Mouse (Mus musculus) lung, embryonic 16.5 days (tissue): ENCODE measurements around the gene Coro7. TPM values are rescaled to one million over a fixed set of nuclear protein-coding genes. Genes with fewer than 3 reads are reported as not detected.
"Not testable (repeated sequence)": the region's sequence is repeated elsewhere in the genome, so short reads cannot be mapped to it uniquely, and the experiment has no call there.

ENCODE experiments used
- ATAC-seq: fragments of 200-750 bp; cut with Nextera tagmentation; 2 replicates; pipeline ENCODE4 v1.8.0; 2017; ENCODE audit warnings: low read depth, mild to moderate bottlenecking, moderate library complexity
- H3K27ac ChIP-seq: fragments of 300-500 bp; sonication (generic); 2 replicates; pipeline ENCODE4 v1.5.1; 2014; ENCODE audit warnings: mild to moderate bottlenecking, control low read depth, low read length
- H3K27me3 ChIP-seq: fragments of 300-500 bp; sonication (generic); 2 replicates; pipeline ENCODE4 v1.6.1; 2014; ENCODE audit warnings: low read depth, low read length, mixed read lengths; ENCODE audit not compliant: control insufficient read depth, insufficient read depth
- H3K36me3 ChIP-seq: fragments of 300-500 bp; sonication (generic); 2 replicates; pipeline ENCODE4 v1.6.1; 2014; ENCODE audit warnings: low read length; ENCODE audit not compliant: control insufficient read depth, insufficient read depth
- H3K4me1 ChIP-seq: fragments of 300-500 bp; sonication (generic); replicated peaks from 2 replicates; pipeline ENCODE4 v1.6.1; 2014; ENCODE audit warnings: low read length, mixed read lengths; ENCODE audit not compliant: control insufficient read depth, insufficient read depth
- H3K4me2 ChIP-seq: fragments of 300-500 bp; sonication (generic); 2 replicates; pipeline ENCODE4 v1.6.1; 2014; ENCODE audit warnings: low read depth, low read length, control low read depth
- H3K4me3 ChIP-seq: fragments of 300-500 bp; sonication (generic); 2 replicates; pipeline ENCODE4 v1.5.1; 2014; ENCODE audit warnings: mild to moderate bottlenecking, low read length, control low read depth
- H3K9ac ChIP-seq: fragments of 300-500 bp; sonication (generic); 2 replicates; pipeline ENCODE4 v1.6.1; 2014; ENCODE audit warnings: low read length, control low read depth
- H3K9me3 ChIP-seq: fragments of 300-500 bp; sonication (generic); 2 replicates; pipeline ENCODE4 v1.6.1; 2016; ENCODE audit warnings: low read length; ENCODE audit not compliant: control insufficient read depth
- WGBS: fragments of 180-500 bp; shearing (Covaris S2); extraction: QIAGEN DNeasy Blood & Tissue Kit; methylation state at CpG from one replicate; pipeline ENCODE4 v1.1.7; 2014; 5-methylcytosine and 5-hydroxymethylcytosine counted together
- polyA plus RNA-seq: library from polyadenylated mRNA; unstranded; fragments of >200 nt; fragmentation: Nextera tagmentation; extraction: Ambion mirVana; gene quantifications from 2 replicates; pipeline ENCODE4 v1.2.1, GENCODE M21; 2015

Coro7 gene
- polyA plus RNA-seq, 1 experiment from 2014 or later = 18.3 TPM

- Histone ChIP-seq H3K9ac (peak overlapping the region; percentile 97), H3K4me3 (peak overlapping the region; percentile 96), H3K36me3 (peaks cover 6% of the 10 kb centered on the region), H3K4me2 (peak overlapping the region; percentile 98), H3K9me3 (no peaks in the 10 kb centered on the region), H3K27ac (peak overlapping the region; percentile 86), H3K4me1 (peaks cover 17% of the 10 kb centered on the region), H3K27me3 (no peaks in the 10 kb centered on the region)
- ATAC-seq = peak; percentile 87
- under 1% methylated on average over 54 of the region's 54 CpGs for WGBS
Measured at GRCm38 (mm10) chr16:4683581-4684456, 4.2 kb upstream of the Coro7 start.

DNA sequence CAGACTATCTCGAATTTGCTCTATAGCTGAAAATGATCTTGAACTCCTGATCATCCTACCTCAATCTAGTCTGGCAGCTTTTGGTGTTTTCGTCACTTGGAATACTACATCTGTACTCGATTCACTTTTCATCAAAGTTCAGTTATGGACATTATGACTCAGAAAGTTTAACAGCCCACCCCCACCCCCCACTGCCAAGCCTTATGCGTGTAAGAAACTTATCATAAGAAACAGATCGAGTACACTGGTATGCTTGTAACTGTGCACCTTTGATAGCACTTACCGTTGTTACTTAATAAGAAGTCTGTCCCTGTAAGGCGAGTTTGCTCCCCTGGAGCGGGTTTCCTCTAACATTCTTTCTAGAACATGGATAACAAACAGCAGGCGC is 3.6 kb upstream of the Coro7 start:
- no peak for ATAC-seq
- peak overlapping the region; percentile 96 for H3K4me3 ChIP-seq
- 21% methylated on average over 9 of the region's 9 CpGs for WGBS
- H3K27ac ChIP-seq = peak overlapping the region; percentile 86
- peaks cover 6% of the 10 kb centered on the region for H3K36me3 ChIP-seq
- no peaks in the 10 kb centered on the region for H3K27me3 ChIP-seq
- H3K9ac ChIP-seq = peak overlapping the region; percentile 97
- no peaks in the 10 kb centered on the region for H3K9me3 ChIP-seq
- H3K4me1 ChIP-seq = peaks cover 20% of the 10 kb centered on the region
- H3K4me2 ChIP-seq = peak overlapping the region; percentile 98

GRCm38 (mm10) chr16:4682628-4683179 is 3.1 kb upstream of the Coro7 start:
- Histone ChIP-seq H3K27ac (no peak overlapping the region), H3K36me3 (peaks cover 5% of the 10 kb centered on the region), H3K4me2 (peak overlapping the region; percentile 98; the same call in 1 of the 2 replicates), H3K4me3 (no peak overlapping the region), H3K27me3 (no peaks in the 10 kb centered on the region), H3K9me3 (no peaks in the 10 kb centered on the region), H3K9ac (no peak overlapping the region), H3K4me1 (peaks cover 20% of the 10 kb centered on the region)
- no peak for ATAC-seq
- 66% methylated on average over 4 of the region's 4 CpGs for WGBS

DNA sequence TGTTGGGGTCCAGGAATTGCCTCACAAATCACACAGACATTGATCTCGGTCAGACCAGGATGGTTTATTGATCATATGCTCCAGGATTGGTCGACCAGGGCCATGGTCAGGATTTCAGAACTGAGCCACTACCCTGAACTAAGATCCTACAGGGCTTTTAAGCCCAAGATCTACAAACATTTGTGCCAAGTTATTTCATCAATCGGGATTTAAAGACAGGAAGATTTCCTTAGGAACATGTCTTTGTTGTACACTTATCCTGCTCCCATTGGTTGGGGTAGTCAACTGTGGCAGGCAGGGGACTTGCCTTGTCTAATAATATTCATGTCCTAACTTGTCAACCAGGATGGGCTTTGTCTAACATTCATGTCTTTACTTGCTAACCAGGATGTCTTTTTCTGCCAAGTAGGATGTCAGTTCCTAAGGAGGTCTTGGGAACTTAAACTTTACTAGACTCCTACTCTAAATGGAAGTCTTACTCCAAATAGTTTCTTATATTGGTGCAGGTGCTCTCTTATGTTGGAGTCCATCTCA is 1.4 kb upstream of the Coro7 start:
- H3K9ac ChIP-seq, H3K4me2 ChIP-seq, ATAC-seq, H3K27ac ChIP-seq, H3K4me3 ChIP-seq, H3K27me3 ChIP-seq, H3K9me3 ChIP-seq, H3K36me3 ChIP-seq: not testable (repeated sequence)
- peaks cover 20% of the 10 kb centered on the region for H3K4me1 ChIP-seq
- 69% methylated on average over 3 of the region's 3 CpGs for WGBS

DNA sequence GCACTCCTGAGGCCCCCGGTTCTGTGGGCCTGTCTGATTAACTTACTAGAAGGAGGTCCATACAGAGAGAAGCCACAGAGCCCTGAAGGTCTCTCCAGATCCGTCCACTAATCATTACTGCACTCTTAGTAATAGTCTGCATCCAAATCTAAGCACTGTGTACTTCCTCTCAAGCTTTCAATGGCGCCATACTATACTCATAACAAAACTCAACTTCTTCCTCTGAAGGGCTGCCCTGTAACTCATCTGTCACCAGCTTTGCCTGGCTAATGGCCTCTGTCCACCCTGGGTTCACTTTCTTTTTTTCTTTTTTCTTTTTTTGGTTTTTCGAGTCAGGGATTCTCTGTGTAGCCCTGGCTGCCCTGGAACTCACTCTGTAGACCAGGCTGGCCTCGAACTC is 1.5 kb downstream of the Coro7 start:
- Histone ChIP-seq H3K4me1 (peaks cover 8% of the 10 kb centered on the region), H3K9ac (no peak overlapping the region), H3K4me2 (no peak overlapping the region), H3K27me3 (no peaks in the 10 kb centered on the region), H3K4me3 (no peak overlapping the region), H3K9me3 (no peaks in the 10 kb centered on the region), H3K27ac (no peak overlapping the region), H3K36me3 (peaks cover 7% of the 10 kb centered on the region; the same call in 1 of the 2 replicates)
- 67% methylated on average over 5 of the region's 5 CpGs for WGBS
- no peak for ATAC-seq

- ATAC-seq = no peak
- Histone ChIP-seq H3K36me3 (peaks cover 7% of the 10 kb centered on the region; the same call in 1 of the 2 replicates), H3K27ac (no peak overlapping the region), H3K4me3 (no peak overlapping the region), H3K4me1 (peaks cover 6% of the 10 kb centered on the region), H3K4me2 (no peak overlapping the region), H3K27me3 (no peaks in the 10 kb centered on the region), H3K9me3 (no peaks in the 10 kb centered on the region), H3K9ac (no peak overlapping the region)
- WGBS = 93% methylated on average over 5 of the region's 5 CpGs
Measured at GRCm38 (mm10) chr16:4676836-4677235, 2.7 kb downstream of the Coro7 start.

GRCm38 (mm10) chr16:4674091-4674490 is 5.5 kb downstream of the Coro7 start:
- H3K9ac ChIP-seq = no peak overlapping the region
- H3K4me3 ChIP-seq = no peak overlapping the region
- H3K27ac ChIP-seq = no peak overlapping the region
- no peak for ATAC-seq
- peaks cover 7% of the 10 kb centered on the region; the same call in 1 of the 2 replicates for H3K36me3 ChIP-seq
- H3K9me3 ChIP-seq = no peaks in the 10 kb centered on the region
- no peaks in the 10 kb centered on the region for H3K27me3 ChIP-seq
- peaks cover 6% of the 10 kb centered on the region for H3K4me1 ChIP-seq
- no peak overlapping the region for H3K4me2 ChIP-seq
- 74% methylated on average over 4 of the region's 4 CpGs for WGBS

GRCm38 (mm10) chr16:4670317-4670716 is 9.3 kb downstream of the Coro7 start:
- no peaks in the 10 kb centered on the region for H3K9me3 ChIP-seq
- no peak overlapping the region for H3K4me3 ChIP-seq
- H3K36me3 ChIP-seq = peaks cover 10% of the 10 kb centered on the region; the same call in 1 of the 2 replicates
- no peaks in the 10 kb centered on the region for H3K4me1 ChIP-seq
- WGBS = 61% methylated on average over 5 of the region's 5 CpGs
- H3K4me2 ChIP-seq = no peak overlapping the region
- no peak overlapping the region for H3K9ac ChIP-seq
- no peaks in the 10 kb centered on the region for H3K27me3 ChIP-seq
- ATAC-seq = no peak
- H3K27ac ChIP-seq = no peak overlapping the region

GRCm38 (mm10) chr16:4667190-4667808 is 12.3 kb downstream of the Coro7 start:
- Histone ChIP-seq H3K27ac (no peak overlapping the region), H3K4me2 (no peak overlapping the region), H3K27me3 (no peaks in the 10 kb centered on the region), H3K9ac (no peak overlapping the region), H3K36me3 (0 out of 2 replicates have a peak, but pooled peaks cover 3% of the 10 kb centered on the region), H3K4me3 (no peak overlapping the region), H3K4me1 (no peaks in the 10 kb centered on the region), H3K9me3 (no peaks in the 10 kb centered on the region)
- ATAC-seq = peak; percentile 87
- 20% methylated on average over 3 of the region's 3 CpGs for WGBS
